In genomic region chr3:127367450-127367849, GRCm38 (mm10) we compare ENCODE assay signal across 24 mouse cellular contexts.
DNase-seq lines count a peak whose midpoint lies in the region; ATAC-seq and TF ChIP-seq lines count a peak whose summit lies in the region.
"Had no signal": no experiment of that assay in that cellular context is flagged by ENCODE, and none has a peak within 500 bp of the region (broad histone marks: within the 10 kb centered on the region; RNA-seq: fewer than 3 reads in every experiment).

No protein-coding gene starts in this region.

- DNase-seq in heart, adult 11 months: peak; percentile 44
- DNase-seq in hindbrain, postnatal 0 days (ENCODE audit: low spot score): no peak
- DNase-seq in neural tube, embryonic 10.5 days (ENCODE audit: extremely low spot score, low spot score): no peak
- DNase-seq in right cerebral cortex, adult 18-20 months: no peak
- DNase-seq: adrenal gland, adult 2 months; adrenal gland, postnatal 10 days; adrenal gland, postnatal 25 days; cerebellum, adult 11 months; cerebellum, adult 18-20 months; cerebellum, adult 8-10 months; cerebellum, adult 9-11 months; cerebellum, postnatal 14 days; cerebellum, postnatal 36 days; embryo, embryonic 11 days had no signal

- ATAC-seq in heart, embryonic 12.5 days (ENCODE audit: insufficient number of reproducible peaks, low FRiP score): no peak
- ATAC-seq in hindbrain, postnatal 0 days: peak; percentile 30; the same call in 1 of the 2 replicates
- ATAC-seq in hindbrain, embryonic 12.5 days (ENCODE audit: low FRiP score): no peak
- 0 out of 2 replicates have a peak, but pooled peaks have one; percentile 25 for ATAC-seq in neural tube, embryonic 13.5 days (ENCODE audit: low read depth)
- ATAC-seq in neural tube, embryonic 15.5 days (ENCODE audit: low FRiP score): peak; percentile 60
- ATAC-seq: forebrain, embryonic 13.5 days; forebrain, embryonic 15.5 days had no signal

- H3K36me3 ChIP-seq in heart, embryonic 12.5 days: no peaks in the 10 kb centered on the region
- H3K36me3 ChIP-seq in hindbrain, postnatal 0 days (ENCODE audit: insufficient read depth, low read length): no peaks in the 10 kb centered on the region
- no peaks in the 10 kb centered on the region for H3K36me3 ChIP-seq in hindbrain, embryonic 12.5 days
- H3K36me3 ChIP-seq in neural tube, embryonic 13.5 days: no peaks in the 10 kb centered on the region
- H3K36me3 ChIP-seq in neural tube, embryonic 15.5 days: no peaks in the 10 kb centered on the region
- H3K36me3 ChIP-seq: embryonic facial prominence, embryonic 13.5 days; embryonic facial prominence, embryonic 15.5 days; forebrain, embryonic 10.5 days; forebrain, embryonic 15.5 days had no signal

- no peak overlapping the region for H3K4me2 ChIP-seq in heart, embryonic 12.5 days
- H3K4me2 ChIP-seq in hindbrain, postnatal 0 days (ENCODE audit: low read depth, low read length): no peak overlapping the region
- no peak overlapping the region for H3K4me2 ChIP-seq in hindbrain, embryonic 12.5 days (replicated peaks)
- no peak overlapping the region for H3K4me2 ChIP-seq in neural tube, embryonic 13.5 days
- no peak overlapping the region for H3K4me2 ChIP-seq in neural tube, embryonic 15.5 days
- H3K4me2 ChIP-seq: embryonic facial prominence, embryonic 13.5 days; embryonic facial prominence, embryonic 15.5 days; forebrain, embryonic 13.5 days; forebrain, embryonic 15.5 days had no signal

- 89% methylated on average over 4 of the region's 4 CpGs for WGBS in heart, embryonic 12.5 days
- WGBS in hindbrain, postnatal 0 days: 71% methylated on average over 4 of the region's 4 CpGs
- 85% methylated on average over 4 of the region's 4 CpGs for WGBS in hindbrain, embryonic 12.5 days
- WGBS in neural tube, embryonic 13.5 days: 62% methylated on average over 4 of the region's 4 CpGs
- 42% methylated on average over 4 of the region's 4 CpGs for WGBS in neural tube, embryonic 15.5 days

- no peak overlapping the region for H3K27ac ChIP-seq in heart, embryonic 12.5 days (ENCODE audit: poor library complexity, severe bottlenecking)
- H3K27ac ChIP-seq in hindbrain, postnatal 0 days: no peak overlapping the region
- H3K27ac ChIP-seq in hindbrain, embryonic 12.5 days: no peak overlapping the region
- H3K27ac ChIP-seq in neural tube, embryonic 13.5 days (replicated peaks): no peak overlapping the region; the same call in 1 of the 2 replicates
- no peak overlapping the region for H3K27ac ChIP-seq in neural tube, embryonic 15.5 days (replicated peaks)
- H3K27ac ChIP-seq: embryonic facial prominence, embryonic 13.5 days; embryonic facial prominence, embryonic 15.5 days; forebrain, embryonic 10.5 days; forebrain, embryonic 13.5 days; forebrain, embryonic 15.5 days had no signal

- H3K9ac ChIP-seq in heart, embryonic 12.5 days: no peak overlapping the region
- H3K9ac ChIP-seq in hindbrain, postnatal 0 days (replicated peaks; ENCODE audit: low read length): no peak overlapping the region
- H3K9ac ChIP-seq in hindbrain, embryonic 12.5 days: no peak overlapping the region
- H3K9ac ChIP-seq in neural tube, embryonic 13.5 days: no peak overlapping the region
- H3K9ac ChIP-seq in neural tube, embryonic 15.5 days (replicated peaks): no peak overlapping the region
- H3K9ac ChIP-seq: embryonic facial prominence, embryonic 13.5 days; embryonic facial prominence, embryonic 15.5 days; forebrain, embryonic 13.5 days; forebrain, embryonic 15.5 days had no signal

- H3K27me3 ChIP-seq in heart, embryonic 12.5 days (replicated peaks): no peaks in the 10 kb centered on the region
- no peaks in the 10 kb centered on the region for H3K27me3 ChIP-seq in hindbrain, postnatal 0 days (ENCODE audit: insufficient read depth, low read length)
- H3K27me3 ChIP-seq in hindbrain, embryonic 12.5 days: no peaks in the 10 kb centered on the region
- H3K27me3 ChIP-seq in neural tube, embryonic 13.5 days: no peaks in the 10 kb centered on the region
- H3K27me3 ChIP-seq in neural tube, embryonic 15.5 days (replicated peaks): no peaks in the 10 kb centered on the region
- H3K27me3 ChIP-seq: embryonic facial prominence, embryonic 13.5 days; embryonic facial prominence, embryonic 15.5 days; forebrain, embryonic 13.5 days; forebrain, embryonic 15.5 days had no signal

- no peaks in the 10 kb centered on the region for H3K9me3 ChIP-seq in heart, embryonic 12.5 days (replicated peaks)
- no peaks in the 10 kb centered on the region for H3K9me3 ChIP-seq in hindbrain, postnatal 0 days (ENCODE audit: low read length)
- no peaks in the 10 kb centered on the region for H3K9me3 ChIP-seq in hindbrain, embryonic 12.5 days (replicated peaks)
- no peaks in the 10 kb centered on the region for H3K9me3 ChIP-seq in neural tube, embryonic 13.5 days
- H3K9me3 ChIP-seq in neural tube, embryonic 15.5 days (replicated peaks): no peaks in the 10 kb centered on the region
- H3K9me3 ChIP-seq: embryonic facial prominence, embryonic 13.5 days; embryonic facial prominence, embryonic 15.5 days; forebrain, embryonic 13.5 days; forebrain, embryonic 15.5 days had no signal

- no peak overlapping the region for H3K4me3 ChIP-seq in heart, embryonic 12.5 days
- no peak overlapping the region for H3K4me3 ChIP-seq in hindbrain, postnatal 0 days (ENCODE audit: low read length)
- no peak overlapping the region for H3K4me3 ChIP-seq in hindbrain, embryonic 12.5 days
- H3K4me3 ChIP-seq in neural tube, embryonic 13.5 days: no peak overlapping the region
- no peak overlapping the region for H3K4me3 ChIP-seq in neural tube, embryonic 15.5 days (replicated peaks)
- H3K4me3 ChIP-seq: embryonic facial prominence, embryonic 13.5 days; embryonic facial prominence, embryonic 15.5 days; erythroblast, embryonic 14.5 days; forebrain, embryonic 10.5 days; forebrain, embryonic 13.5 days; forebrain, embryonic 15.5 days had no signal

- H3K4me1 ChIP-seq in heart, embryonic 12.5 days (replicated peaks): no peaks in the 10 kb centered on the region
- no peaks in the 10 kb centered on the region for H3K4me1 ChIP-seq in hindbrain, postnatal 0 days (ENCODE audit: insufficient read depth, low read length)
- H3K4me1 ChIP-seq in hindbrain, embryonic 12.5 days: no peaks in the 10 kb centered on the region
- peaks cover 22% of the 10 kb centered on the region for H3K4me1 ChIP-seq in neural tube, embryonic 13.5 days (replicated peaks)
- peaks cover 18% of the 10 kb centered on the region for H3K4me1 ChIP-seq in neural tube, embryonic 15.5 days
- H3K4me1 ChIP-seq: embryonic facial prominence, embryonic 13.5 days; embryonic facial prominence, embryonic 15.5 days had no signal

- no peak for TF ChIP-seq CTCF in hindbrain, postnatal 0 days (IDR thresholded peaks at IDR 0.05; ENCODE audit: low read depth)

Comparison
In these comparisons a context has a peak if more than half of its experiments do, and no peak if none do; other contexts are left out.
1. ATAC-seq: peak in hindbrain, postnatal 0 days (single experiment), neural tube, embryonic 13.5 days (single experiment) and neural tube, embryonic 15.5 days (single experiment); none in heart, embryonic 12.5 days (single experiment) and hindbrain, embryonic 12.5 days (single experiment).